Mouse (Mus musculus) heart, postnatal 0 days (tissue): ENCODE measurements around the gene Spdye4b. TPM values are rescaled to one million over a fixed set of nuclear protein-coding genes. Genes with fewer than 3 reads are reported as not detected.

ENCODE experiments used
- ATAC-seq: fragments of 200-750 bp; cut with Nextera tagmentation; 2 replicates; pipeline ENCODE4 v1.8.0; 2017; ENCODE audit warnings: low read depth, moderate number of reproducible peaks, moderate library complexity; ENCODE audit not compliant: insufficient read depth
- DNase-seq: peaks from one replicate; pipeline ENCODE4 v3.0.0-alpha.2; 2016; ENCODE audit warnings: low spot score
- H3K27ac ChIP-seq: fragments of 300-500 bp; sonication (generic); 2 replicates; pipeline ENCODE4 v1.5.1; 2014; ENCODE audit warnings: low read depth, mild to moderate bottlenecking
- H3K27me3 ChIP-seq: fragments of 300-500 bp; sonication (generic); 2 replicates; pipeline ENCODE4 v1.6.1; 2014; ENCODE audit warnings: low read length, mixed read lengths; ENCODE audit not compliant: control insufficient read depth, insufficient read depth
- H3K36me3 ChIP-seq: fragments of 300-500 bp; sonication (generic); replicated peaks from 2 replicates; pipeline ENCODE4 v1.6.1; 2014; ENCODE audit warnings: low read length, mixed read lengths; ENCODE audit not compliant: control insufficient read depth, insufficient read depth
- H3K4me1 ChIP-seq: fragments of 300-500 bp; sonication (generic); 2 replicates; pipeline ENCODE4 v1.6.1; 2014; ENCODE audit warnings: antibody characterized with exemption; ENCODE audit not compliant: control insufficient read depth, insufficient read depth
- H3K4me2 ChIP-seq: fragments of 300-500 bp; sonication (generic); 2 replicates; pipeline ENCODE4 v1.6.1; 2014; ENCODE audit warnings: low read depth, mild to moderate bottlenecking, low read length, moderate library complexity
- H3K4me3 ChIP-seq: fragments of 300-500 bp; sonication (generic); 2 replicates; pipeline ENCODE4 v1.5.1; 2014; ENCODE audit warnings: low read depth, low read length
- H3K9ac ChIP-seq: fragments of 300-500 bp; sonication (generic); replicated peaks from 2 replicates; pipeline ENCODE4 v1.6.1; 2014; ENCODE audit warnings: low read depth, low read length, mixed read lengths
- H3K9me3 ChIP-seq: fragments of 300-500 bp; sonication (generic); replicated peaks from 2 replicates; pipeline ENCODE4 v1.6.1; 2016; ENCODE audit warnings: low read length; ENCODE audit not compliant: control insufficient read depth
- CTCF ChIP-seq: IDR thresholded peaks from 2 replicates; pipeline ENCODE4 v1.5.1; 2016; ENCODE audit warnings: antibody characterized with exemption, control low read depth, low read depth
- EP300 ChIP-seq: IDR thresholded peaks from 2 replicates; pipeline ENCODE4 v1.6.1; 2016; ENCODE audit warnings: antibody characterized with exemption, low read depth
- WGBS: fragments of 180-500 bp; shearing (Covaris S2); extraction: QIAGEN DNeasy Blood & Tissue Kit; methylation state at CpG from one replicate; pipeline ENCODE4 v1.1.7; 2014; 5-methylcytosine and 5-hydroxymethylcytosine counted together
- polyA plus RNA-seq: library from polyadenylated mRNA; unstranded; fragments of >200 nt; fragmentation: Nextera tagmentation; extraction: Ambion mirVana; gene quantifications from 2 replicates; pipeline ENCODE4 v1.2.1, GENCODE M21; 2015
- total RNA-seq: library from RNA; depleted of rRNA; stranded (reverse); fragments of >200 nt; gene quantifications from 2 replicates; pipeline ENCODE4 v1.2.3, GENCODE M21; 2014; ENCODE audit warnings: low replicate concordance

Spdye4b gene
- total and polyA plus RNA-seq, 2 experiments from 2014 or later = not detected

GRCm38 (mm10) chr5:143226790-143227189 lies 46.0 kb downstream of the Spdye4b start, which contains the start of gene Spdye4a:
Gene Spdye4a, minus strand, starts transcription at chr5:143226890.
- 74% methylated on average over 3 of the region's 3 CpGs for WGBS

GRCm38 (mm10) chr5:143235028-143235693 lies 54.3 kb downstream of the Spdye4b start, which contains the start of gene Zfp12:
Gene Zfp12, plus strand, starts transcription at chr5:143235163.
- peak within 1 kb of the TSS; percentile 95 for H3K4me3 ChIP-seq
- peaks cover 31% of the 10 kb centered on the region for H3K36me3 ChIP-seq
- under 1% methylated on average over 57 of the region's 58 CpGs for WGBS
- no peaks in the 10 kb centered on the region for H3K27me3 ChIP-seq
- peak within 1 kb of the TSS; percentile 91 for H3K4me2 ChIP-seq
- H3K27ac ChIP-seq = peak within 1 kb of the TSS; percentile 92
- ATAC-seq (peak; percentile 99), DNase-seq (peak; percentile 95)
- no peaks in the 10 kb centered on the region for H3K9me3 ChIP-seq
- peaks cover 8% of the 10 kb centered on the region for H3K4me1 ChIP-seq
- H3K9ac ChIP-seq = peak within 1 kb of the TSS; percentile 86
- TF ChIP-seq CTCF = peak; percentile 22
- TF ChIP-seq EP300 = no peak

More at GRCm38 (mm10) chr5:143226790-143227189, 46.0 kb downstream of the Spdye4b start, which contains the start of gene Spdye4a:
- no peaks in the 10 kb centered on the region for H3K36me3 ChIP-seq
- no peak within 1 kb of the TSS for H3K9ac ChIP-seq
- H3K9me3 ChIP-seq = peaks cover 5% of the 10 kb centered on the region; the same call in 1 of the 2 replicates
- no peak for TF ChIP-seq CTCF
- no peak for TF ChIP-seq EP300
- no peak within 1 kb of the TSS for H3K27ac ChIP-seq
- no peak within 1 kb of the TSS for H3K4me2 ChIP-seq
- no peaks in the 10 kb centered on the region for H3K27me3 ChIP-seq
- H3K4me3 ChIP-seq = no peak within 1 kb of the TSS
- ATAC-seq (no peak), DNase-seq (no peak)
- H3K4me1 ChIP-seq = no peaks in the 10 kb centered on the region

- peak overlapping the region; percentile 91 for H3K4me2 ChIP-seq
- peak overlapping the region; percentile 86; the same call in 1 of the 2 replicates for H3K9ac ChIP-seq
- peak overlapping the region; percentile 95 for H3K4me3 ChIP-seq
- ATAC-seq (no peak), DNase-seq (no peak)
- H3K4me1 ChIP-seq = peaks cover 8% of the 10 kb centered on the region
- H3K36me3 ChIP-seq = peaks cover 40% of the 10 kb centered on the region
- H3K27me3 ChIP-seq = no peaks in the 10 kb centered on the region
- H3K27ac ChIP-seq = no peak overlapping the region; the same call in 1 of the 2 replicates
- 40% methylated on average over 9 of the region's 9 CpGs for WGBS
- TF ChIP-seq CTCF = no peak
- TF ChIP-seq EP300 = no peak
- H3K9me3 ChIP-seq = no peaks in the 10 kb centered on the region
These were observed 55.2 kb downstream of the Spdye4b start for GRCm38 (mm10) chr5:143236036-143236435.

GRCm38 (mm10) chr5:143244926-143245325 lies 64.1 kb downstream of the Spdye4b start:
- no peak overlapping the region for H3K4me2 ChIP-seq
- no peak for TF ChIP-seq EP300
- TF ChIP-seq CTCF = no peak
- no peak overlapping the region for H3K27ac ChIP-seq
- 97% methylated on average over 26 of the region's 26 CpGs for WGBS
- ATAC-seq (no peak), DNase-seq (no peak)
- H3K36me3 ChIP-seq = peaks cover 95% of the 10 kb centered on the region
- no peaks in the 10 kb centered on the region for H3K27me3 ChIP-seq
- H3K9me3 ChIP-seq = no peaks in the 10 kb centered on the region
- H3K4me1 ChIP-seq = no peaks in the 10 kb centered on the region
- no peak overlapping the region for H3K4me3 ChIP-seq
- H3K9ac ChIP-seq = no peak overlapping the region

GRCm38 (mm10) chr5:143252039-143252438 lies 71.2 kb downstream of the Spdye4b start:
- Histone ChIP-seq H3K4me1 (0 out of 2 replicates have a peak, but pooled peaks cover 8% of the 10 kb centered on the region), H3K4me3 (no peak overlapping the region), H3K4me2 (no peak overlapping the region), H3K9me3 (no peaks in the 10 kb centered on the region), H3K27me3 (peaks cover 56% of the 10 kb centered on the region), H3K27ac (no peak overlapping the region), H3K9ac (no peak overlapping the region), H3K36me3 (peaks cover 43% of the 10 kb centered on the region)
- DNase-seq = no peak
- TF ChIP-seq EP300 (no peak), CTCF (no peak)
- no peak for ATAC-seq
- WGBS = 66% methylated on average over 6 of the region's 6 CpGs

GRCm38 (mm10) chr5:143252791-143253185 lies 72.0 kb downstream of the Spdye4b start:
- H3K36me3 ChIP-seq = peaks cover 37% of the 10 kb centered on the region
- H3K9ac ChIP-seq = no peak overlapping the region
- peak overlapping the region; percentile 79; the same call in 1 of the 2 replicates for H3K4me2 ChIP-seq
- 0 out of 2 replicates have a peak, but pooled peaks cover 8% of the 10 kb centered on the region for H3K4me1 ChIP-seq
- no peak overlapping the region for H3K27ac ChIP-seq
- ATAC-seq (no peak), DNase-seq (no peak)
- peak overlapping the region; percentile 51 for H3K4me3 ChIP-seq
- TF ChIP-seq CTCF (no peak), EP300 (no peak)
- 57% methylated on average over 18 of the region's 18 CpGs for WGBS
- H3K9me3 ChIP-seq = no peaks in the 10 kb centered on the region
- peaks cover 56% of the 10 kb centered on the region for H3K27me3 ChIP-seq
